Mouse (Mus musculus): ENCODE measurements around the gene Rala. TPM values are rescaled to one million over a fixed set of nuclear protein-coding genes. Genes with fewer than 3 reads are reported as not detected.
"Not testable (repeated sequence)": the region's sequence is repeated elsewhere in the genome, so short reads cannot be mapped to it uniquely, and the experiment has no call there.

The Rala gene
- 26.9 and 30.8 TPM in 2 replicates for total RNA-seq (2017)

DNA sequence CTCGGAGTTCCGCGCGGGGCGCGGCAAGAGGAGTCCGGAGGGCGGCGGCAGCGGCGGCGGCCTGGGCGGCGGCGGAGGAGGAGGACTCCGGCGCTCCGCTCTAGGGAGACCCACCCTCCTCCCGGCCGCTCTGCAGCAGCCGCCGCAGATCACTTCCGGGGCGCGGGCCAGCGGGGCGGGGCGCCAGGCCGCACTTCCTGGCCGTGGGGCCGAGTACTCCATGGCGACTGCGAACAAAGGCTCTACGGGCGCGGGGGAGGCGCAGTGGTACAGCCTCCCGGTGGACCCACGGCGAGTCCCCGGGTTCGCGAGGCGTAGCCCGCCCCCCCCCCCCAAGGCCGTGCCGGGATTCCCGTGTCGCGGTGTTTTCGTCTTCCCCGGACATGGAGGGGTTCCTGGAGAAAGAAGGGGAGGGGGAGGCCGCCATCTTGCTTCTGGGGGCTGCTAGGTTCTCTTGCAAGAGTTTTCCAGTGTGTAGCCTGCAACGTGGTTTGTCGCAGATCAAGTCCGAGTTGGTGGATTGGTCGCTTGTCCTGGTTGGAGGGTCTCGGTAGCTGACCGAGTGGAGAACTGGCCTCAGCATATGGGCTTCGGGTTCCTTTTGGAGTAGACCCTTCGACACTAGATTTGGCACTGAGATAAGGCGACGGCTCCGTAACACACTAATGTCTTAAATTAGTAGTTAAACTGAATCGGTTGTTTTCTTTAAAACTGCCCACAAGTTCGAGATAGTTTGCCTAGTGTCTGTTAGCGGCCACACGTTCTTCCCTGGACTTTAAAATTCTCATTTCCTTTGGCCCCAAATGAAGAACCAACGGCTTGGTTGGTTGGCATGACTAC, at the start of gene Rala:
Gene Rala (minus strand): TSS at position 162 of the 840 bp plus-strand sequence.
- ATAC-seq (replicated peaks; ENCODE audit: low read depth, poor library complexity, severe bottlenecking) = peak; percentile 88

DNA sequence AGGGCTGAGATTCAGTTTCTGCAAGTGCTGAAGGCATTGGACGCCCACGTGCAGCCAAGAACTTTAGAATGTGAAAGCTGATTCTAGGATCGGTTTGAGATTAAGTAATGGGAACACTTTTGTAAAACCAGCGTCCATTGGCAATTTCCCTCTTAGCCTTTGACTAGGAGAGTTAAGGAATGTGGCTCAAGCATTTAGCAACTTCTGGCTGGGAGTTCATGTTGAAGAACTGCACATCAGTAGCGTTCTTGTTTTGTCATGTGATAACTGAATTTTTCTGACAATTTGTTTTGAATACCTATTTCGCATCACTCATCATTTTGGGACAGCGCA, 49.4 kb upstream of the Rala start:
- ATAC-seq (replicated peaks; ENCODE audit: low read depth, poor library complexity, severe bottlenecking) = no peak

DNA sequence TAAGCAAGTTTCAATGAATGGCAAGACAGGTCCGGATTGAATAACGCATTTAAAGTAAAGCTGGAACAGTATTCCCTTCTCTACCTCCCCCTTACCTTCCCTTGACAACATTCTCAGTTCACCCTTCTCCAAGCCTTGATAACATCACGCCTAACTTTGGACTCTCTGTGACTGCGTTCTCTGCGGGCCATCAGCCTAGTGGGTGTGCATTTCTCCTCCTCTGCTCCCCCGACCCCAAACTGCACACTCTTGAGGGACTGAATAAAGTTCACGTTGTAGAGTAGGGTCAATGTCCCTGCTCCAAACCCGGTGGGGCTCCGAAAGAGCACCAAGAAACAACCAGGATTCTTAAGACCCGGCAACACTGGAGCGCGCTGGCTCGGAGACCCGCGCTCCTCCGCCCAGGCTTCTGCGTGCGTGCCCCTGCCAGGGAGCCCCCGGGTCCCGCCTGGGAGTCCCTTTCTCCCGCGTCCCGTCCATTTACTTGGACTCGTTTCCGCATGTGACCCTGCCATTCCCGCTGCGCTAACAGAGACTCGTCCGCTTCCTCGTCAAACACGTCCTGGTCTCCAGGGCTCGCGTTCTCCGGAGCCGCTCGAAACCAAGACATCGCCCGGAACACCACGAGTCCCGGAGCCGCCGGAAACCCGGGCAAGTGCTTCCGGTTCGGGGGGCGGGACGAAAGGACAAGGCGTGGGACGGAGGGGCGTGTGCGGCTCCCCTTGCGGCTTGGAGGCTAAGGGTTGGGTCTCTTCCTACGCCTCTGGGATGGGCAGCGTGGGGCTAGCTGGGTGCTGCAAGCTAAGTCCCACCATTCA, 48.9 kb upstream of the Rala start, which contains the start of gene Yae1d1:
Gene Yae1d1 (minus strand): TSS at position 653 of the 818 bp plus-strand sequence.
- ATAC-seq (replicated peaks; ENCODE audit: low read depth, poor library complexity, severe bottlenecking) = peak; percentile 99

DNA sequence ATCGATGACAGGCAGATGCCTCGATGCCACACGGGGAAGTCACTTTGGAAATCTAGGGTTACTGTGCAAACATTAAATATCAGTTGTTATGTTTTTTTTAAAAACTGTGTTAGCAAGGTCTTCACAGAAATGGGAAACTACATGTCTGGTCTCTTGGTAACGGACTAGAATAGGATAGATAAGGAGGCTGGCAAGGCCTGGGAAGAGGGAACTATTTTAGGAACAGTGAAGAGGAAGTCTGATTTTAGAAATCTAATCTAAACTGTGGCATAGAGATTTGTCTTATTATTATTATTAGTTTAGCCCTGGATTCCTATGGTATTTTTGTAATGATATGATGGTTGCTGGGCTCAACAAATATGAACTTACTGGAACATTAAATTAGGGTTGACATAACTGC, 48.0 kb upstream of the Rala start:
- no peak for ATAC-seq (replicated peaks; ENCODE audit: low read depth, poor library complexity, severe bottlenecking)

- ATAC-seq (replicated peaks; ENCODE audit: low read depth, poor library complexity, severe bottlenecking) = peak; percentile 69
Observed at GRCm38 (mm10) chr13:17983194-17983593, 39.2 kb upstream of the Rala start.

GRCm38 (mm10) chr13:17982634-17983033, 38.6 kb upstream of the Rala start:
- no peak for ATAC-seq (replicated peaks; ENCODE audit: low read depth, poor library complexity, severe bottlenecking)

- no peak for ATAC-seq (replicated peaks; ENCODE audit: low read depth, poor library complexity, severe bottlenecking)
Observed at GRCm38 (mm10) chr13:17976854-17977739, 33.1 kb upstream of the Rala start.

GRCm38 (mm10) chr13:17975891-17976290, 31.9 kb upstream of the Rala start:
- peak; percentile 100 for ATAC-seq (replicated peaks; ENCODE audit: low read depth, poor library complexity, severe bottlenecking)

DNA sequence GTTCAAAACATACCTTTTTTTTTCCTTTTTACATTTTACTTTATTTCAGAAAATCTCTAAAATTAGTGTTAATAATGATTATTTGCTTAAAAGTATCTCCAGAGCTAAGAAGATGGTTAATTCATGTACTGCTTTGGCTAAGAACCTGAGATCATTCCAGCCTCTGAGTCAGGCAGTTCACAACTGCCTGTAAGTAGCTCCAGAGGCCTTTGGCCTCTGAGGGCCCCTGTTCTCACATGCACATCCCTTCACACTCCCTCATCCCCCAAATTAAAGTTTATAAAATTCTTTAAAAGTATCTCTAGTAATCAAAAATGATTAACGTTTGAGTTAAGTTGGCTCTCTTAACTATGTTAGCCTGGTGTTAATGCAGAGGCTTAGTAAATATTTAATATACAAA, 31.4 kb upstream of the Rala start:
- ATAC-seq (replicated peaks; ENCODE audit: low read depth, poor library complexity, severe bottlenecking) = no peak

DNA sequence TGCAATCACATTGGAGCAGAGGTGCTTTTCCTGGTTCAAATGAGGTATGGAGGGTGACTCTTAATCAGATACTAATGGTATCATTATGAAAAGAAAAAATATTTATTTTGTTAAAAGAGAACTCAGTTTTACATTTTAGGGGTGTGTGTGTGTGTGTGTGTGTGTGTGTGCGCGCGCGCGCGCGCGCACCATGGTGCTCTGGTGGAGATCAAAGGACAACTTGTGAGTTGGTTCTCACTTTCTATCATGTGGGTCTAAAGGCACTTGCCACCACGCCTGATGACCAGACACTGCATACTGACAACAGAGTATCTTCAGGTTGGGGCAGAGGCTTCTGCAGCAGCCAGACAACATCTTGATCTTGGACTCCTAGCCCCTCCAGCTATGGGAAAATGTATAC, 30.7 kb upstream of the Rala start:
- ATAC-seq (replicated peaks; ENCODE audit: low read depth, poor library complexity, severe bottlenecking) = no peak

- ATAC-seq (replicated peaks; ENCODE audit: low read depth, poor library complexity, severe bottlenecking) = peak; percentile 74
Observed at GRCm38 (mm10) chr13:17960613-17961012, 16.6 kb upstream of the Rala start.

- ATAC-seq (replicated peaks; ENCODE audit: low read depth, poor library complexity, severe bottlenecking) = no peak
Observed at GRCm38 (mm10) chr13:17954282-17954681, 10.2 kb upstream of the Rala start.

DNA sequence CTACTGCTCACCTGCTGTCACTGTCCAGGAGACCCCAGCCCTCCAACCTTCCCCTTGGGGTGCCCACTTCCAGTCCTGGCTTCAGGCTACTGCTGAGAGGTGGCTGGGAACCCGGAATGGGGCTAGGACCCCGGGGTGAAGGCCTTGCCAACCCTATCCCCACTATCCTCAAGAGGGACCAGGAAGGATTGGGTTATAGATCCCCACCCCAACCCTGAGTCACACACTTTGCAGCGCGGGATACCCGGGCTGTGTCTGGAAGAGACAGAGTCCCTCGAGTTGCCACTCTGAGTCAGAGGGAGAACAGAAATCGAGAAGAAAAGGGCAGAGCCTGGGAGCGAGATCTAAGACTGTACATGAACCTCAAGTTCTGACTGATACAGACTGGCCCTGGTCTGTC, 6.5 kb upstream of the Rala start:
- not testable (repeated sequence) for ATAC-seq (replicated peaks; ENCODE audit: low read depth, poor library complexity, severe bottlenecking)

GRCm38 (mm10) chr13:17949555-17949954, 5.5 kb upstream of the Rala start:
- no peak for ATAC-seq (replicated peaks; ENCODE audit: low read depth, poor library complexity, severe bottlenecking)

DNA sequence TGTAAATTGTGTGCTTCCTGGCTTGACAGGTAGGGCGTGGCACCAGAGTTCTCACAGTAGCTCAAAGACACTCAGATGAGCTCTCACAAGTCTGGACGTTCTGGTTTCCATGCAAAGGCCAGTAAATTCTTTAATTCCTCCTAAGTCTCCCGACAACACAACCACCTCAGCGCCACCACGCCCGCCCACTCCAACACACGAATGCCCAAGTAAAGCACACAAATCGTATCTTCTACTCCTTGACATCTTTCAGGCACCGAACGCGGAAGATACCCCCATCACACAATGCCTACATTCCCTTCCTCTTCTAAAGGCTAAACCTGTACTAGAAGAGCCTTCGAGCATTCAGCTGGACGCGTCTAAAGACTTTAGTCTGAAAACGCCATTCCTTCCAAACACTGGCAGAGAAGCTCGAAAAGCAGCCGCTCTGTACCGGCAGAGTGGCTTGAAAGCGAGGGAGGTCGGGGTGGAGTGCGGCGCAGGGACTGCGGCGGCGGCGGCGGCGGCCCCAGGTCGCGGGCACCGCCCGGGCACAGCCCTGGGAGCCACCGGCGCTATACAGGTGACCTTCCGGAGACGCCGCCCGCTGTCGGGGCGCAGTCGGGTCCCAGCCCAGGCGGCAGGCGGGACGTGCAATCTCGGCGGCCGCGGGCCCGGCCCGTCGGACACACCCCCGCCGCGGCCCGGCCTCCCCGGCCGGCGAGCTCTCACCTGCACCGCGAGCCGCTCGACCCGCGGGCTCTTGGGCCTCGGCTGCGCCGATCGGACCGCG, 547 bp downstream of the Rala start:
- ATAC-seq (replicated peaks; ENCODE audit: low read depth, poor library complexity, severe bottlenecking) = peak; percentile 38

GRCm38 (mm10) chr13:17942338-17942737, 1.7 kb downstream of the Rala start:
- ATAC-seq (replicated peaks; ENCODE audit: low read depth, poor library complexity, severe bottlenecking) = peak; percentile 39; the same call in 1 of the 2 replicates

- no peak for ATAC-seq (replicated peaks; ENCODE audit: low read depth, poor library complexity, severe bottlenecking)
Observed at GRCm38 (mm10) chr13:17907309-17907708, 36.7 kb downstream of the Rala start.

DNA sequence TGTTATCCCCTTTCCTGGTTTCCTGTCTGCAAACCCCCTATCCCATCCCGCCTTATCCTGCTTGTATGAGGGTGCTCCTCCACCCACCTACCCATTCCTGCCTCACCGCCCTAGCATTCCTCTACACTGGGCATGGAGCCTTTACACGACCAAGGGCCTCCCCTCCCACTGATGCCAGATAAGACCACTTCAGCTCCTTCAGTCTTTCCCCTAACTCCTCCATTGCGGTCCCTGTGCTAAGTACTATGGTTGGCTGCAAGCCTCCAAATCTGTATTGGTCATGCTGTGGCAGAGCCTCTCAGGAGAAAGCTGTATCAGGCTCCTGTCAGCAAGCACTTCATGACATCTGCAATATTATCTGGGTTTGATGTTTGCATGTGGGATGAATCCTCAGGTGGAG, 42.6 kb downstream of the Rala start:
- ATAC-seq (replicated peaks; ENCODE audit: low read depth, poor library complexity, severe bottlenecking) = no peak

DNA sequence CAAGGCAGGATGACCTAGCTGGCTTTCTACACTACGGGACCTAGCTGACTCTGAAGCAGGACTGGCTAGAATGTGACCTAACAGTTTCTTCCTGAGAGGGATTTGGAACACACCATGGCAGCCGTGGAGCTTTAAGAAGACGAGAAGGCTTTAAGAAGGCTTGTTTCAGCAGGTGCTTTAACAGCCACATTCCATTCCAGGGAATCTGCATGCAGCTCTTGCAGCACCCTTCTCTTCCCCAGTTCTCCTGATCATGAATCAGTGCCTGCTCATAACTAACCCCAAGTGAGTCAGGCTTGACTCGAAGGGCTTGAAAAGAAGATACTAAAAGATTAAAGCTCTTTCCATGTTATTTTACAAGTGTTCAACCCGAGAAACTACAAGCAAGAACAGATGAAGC, 43.4 kb downstream of the Rala start:
- no peak for ATAC-seq (replicated peaks; ENCODE audit: low read depth, poor library complexity, severe bottlenecking)

Measured in common myeloid progenitor, adult 5-6 weeks (primary cell).